In the genomic region with DNA sequence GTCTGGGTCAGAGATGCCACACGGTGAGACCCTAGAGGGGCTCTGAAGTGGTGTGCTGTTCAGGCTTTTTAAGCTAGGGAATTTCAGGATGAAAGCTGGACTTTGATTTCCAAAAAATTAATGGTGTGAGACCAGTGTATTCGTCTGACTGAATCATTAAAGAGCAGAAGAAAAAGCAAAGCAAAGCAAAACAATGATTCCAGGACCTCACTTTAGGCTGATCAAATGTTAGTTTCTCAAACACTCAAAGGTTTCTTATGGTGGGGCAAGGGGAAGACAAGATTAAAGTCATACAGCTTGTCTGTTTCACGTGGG, we compare ENCODE assay signal across 7 mouse cellular contexts.
DNase-seq lines count a peak whose midpoint lies in the region; ATAC-seq and TF ChIP-seq lines count a peak whose summit lies in the region.

No protein-coding gene starts in this region.

- H3K9me3 ChIP-seq in neural tube, embryonic 11.5 days (ENCODE audit: control insufficient read depth, low read length), result no peaks in the 10 kb centered on the region
- no peaks in the 10 kb centered on the region for H3K9me3 ChIP-seq in forebrain, postnatal 0 days (ENCODE audit: low read length)
- no peaks in the 10 kb centered on the region for H3K9me3 ChIP-seq in liver, embryonic 13.5 days (replicated peaks)

- peaks cover 17% of the 10 kb centered on the region for H3K4me1 ChIP-seq in neural tube, embryonic 11.5 days (ENCODE audit: control insufficient read depth, insufficient read depth, low read length)
- 0 out of 2 replicates have a peak, but pooled peaks cover 14% of the 10 kb centered on the region for H3K4me1 ChIP-seq in forebrain, postnatal 0 days (ENCODE audit: insufficient read depth)
- H3K4me1 ChIP-seq in liver, embryonic 13.5 days (replicated peaks), result peaks cover 13% of the 10 kb centered on the region

- DNase-seq in neural tube, embryonic 11.5 days (ENCODE audit: low spot score), result no peak
- no peak for DNase-seq in neural tube, embryonic 10.5 days (ENCODE audit: extremely low spot score, low spot score)
- DNase-seq in forebrain, postnatal 0 days, result no peak
- DNase-seq in liver, embryonic 13.5 days, result no peak
- no peak for DNase-seq in cerebellum, adult 8-10 months
- no peak for DNase-seq in cerebellum, postnatal 14 days
- no peak for DNase-seq in retina, embryonic 14.5 days (ENCODE audit: low spot score)

- peak overlapping the region; percentile 45 for H3K9ac ChIP-seq in neural tube, embryonic 11.5 days (ENCODE audit: low read length)
- H3K9ac ChIP-seq in forebrain, postnatal 0 days, result peak overlapping the region; percentile 39; the same call in 1 of the 2 replicates
- peak overlapping the region; percentile 49 for H3K9ac ChIP-seq in liver, embryonic 13.5 days

- TF ChIP-seq CTCF in forebrain, postnatal 0 days (IDR thresholded peaks at IDR 0.05; ENCODE audit: low read depth), result no peak

- no peaks in the 10 kb centered on the region for H3K27me3 ChIP-seq in neural tube, embryonic 11.5 days (ENCODE audit: control insufficient read depth, insufficient read depth, low read length)
- H3K27me3 ChIP-seq in forebrain, postnatal 0 days (ENCODE audit: insufficient read depth, low read length), result no peaks in the 10 kb centered on the region
- H3K27me3 ChIP-seq in liver, embryonic 13.5 days, result no peaks in the 10 kb centered on the region

- peak overlapping the region; percentile 14 for H3K4me3 ChIP-seq in neural tube, embryonic 11.5 days (ENCODE audit: low read depth, low read length)
- H3K4me3 ChIP-seq in forebrain, postnatal 0 days (ENCODE audit: low read depth, low read length), result peak overlapping the region; percentile 17
- peak overlapping the region; percentile 31 for H3K4me3 ChIP-seq in liver, embryonic 13.5 days (replicated peaks)

- H3K36me3 ChIP-seq in neural tube, embryonic 11.5 days (ENCODE audit: control insufficient read depth, insufficient read depth, low read length), result no peaks in the 10 kb centered on the region; the same call in 1 of the 2 replicates
- H3K36me3 ChIP-seq in forebrain, postnatal 0 days (ENCODE audit: insufficient read depth), result no peaks in the 10 kb centered on the region
- H3K36me3 ChIP-seq in liver, embryonic 13.5 days, result no peaks in the 10 kb centered on the region

- no peak for ATAC-seq in neural tube, embryonic 11.5 days (ENCODE audit: insufficient read depth, low FRiP score, low TSS enrichment)
- no peak for ATAC-seq in forebrain, postnatal 0 days
- ATAC-seq in liver, embryonic 13.5 days (ENCODE audit: low read depth), result no peak

- peak overlapping the region; percentile 42 for H3K4me2 ChIP-seq in neural tube, embryonic 11.5 days (ENCODE audit: low read depth)
- peak overlapping the region; percentile 47 for H3K4me2 ChIP-seq in forebrain, postnatal 0 days (ENCODE audit: low read depth)
- H3K4me2 ChIP-seq in liver, embryonic 13.5 days, result peak overlapping the region; percentile 58

- WGBS in neural tube, embryonic 11.5 days, result 3% methylated on average over 3 of the region's 3 CpGs
- 10% methylated on average over 3 of the region's 3 CpGs for WGBS in forebrain, postnatal 0 days
- 8% methylated on average over 3 of the region's 3 CpGs for WGBS in liver, embryonic 13.5 days (ENCODE audit: insufficient replicate concordance)

- no peak overlapping the region for H3K27ac ChIP-seq in neural tube, embryonic 11.5 days (ENCODE audit: low read depth, low read length)
- peak overlapping the region; percentile 58 for H3K27ac ChIP-seq in forebrain, postnatal 0 days (ENCODE audit: low read depth, low read length)
- 0 out of 2 replicates have a peak overlapping the region, but pooled peaks have one; percentile 23 for H3K27ac ChIP-seq in liver, embryonic 13.5 days
